Mouse (Mus musculus) midbrain, embryonic 14.5 days (tissue): Measurements from ENCODE around the gene Kcnip1. TPM values are rescaled to one million over a fixed set of nuclear protein-coding genes. Genes with fewer than 3 reads are reported as not detected.

Experiments used
- ATAC-seq: fragments of 200-750 bp; cut with Nextera tagmentation; 2 replicates; pipeline ENCODE4 v1.8.0; 2017; ENCODE audit warnings: moderate number of reproducible peaks, moderate library complexity; ENCODE audit not compliant: low FRiP score, low TSS enrichment
- DNase-seq: peaks from one replicate; pipeline ENCODE4 v3.0.0-alpha.2; 2015
- H3K27ac ChIP-seq: fragments of 300-500 bp; sonication (generic); replicated peaks from 2 replicates; pipeline ENCODE4 v1.5.1; 2014; ENCODE audit warnings: mild to moderate bottlenecking, low read depth, low read length, moderate library complexity
- H3K27me3 ChIP-seq: fragments of 300-500 bp; sonication (generic); 2 replicates; pipeline ENCODE4 v1.6.1; 2014; ENCODE audit warnings: low read length, control low read depth, mixed read lengths; ENCODE audit not compliant: control insufficient read depth, insufficient read depth
- H3K36me3 ChIP-seq: fragments of 300-500 bp; sonication (generic); 2 replicates; pipeline ENCODE4 v1.6.1; 2014; ENCODE audit warnings: low read length, control low read depth; ENCODE audit not compliant: control insufficient read depth, insufficient read depth
- H3K4me1 ChIP-seq: fragments of 300-500 bp; sonication (generic); 2 replicates; pipeline ENCODE4 v1.6.1; 2014; ENCODE audit warnings: mild to moderate bottlenecking, antibody characterized with exemption, low read length, control low read depth; ENCODE audit not compliant: control insufficient read depth, insufficient read depth
- H3K4me2 ChIP-seq: fragments of 300-500 bp; sonication (generic); 2 replicates; pipeline ENCODE4 v1.6.1; 2014; ENCODE audit warnings: mild to moderate bottlenecking, low read length, moderate library complexity
- H3K4me3 ChIP-seq: fragments of 300-500 bp; sonication (generic); replicated peaks from 2 replicates; pipeline ENCODE4 v1.5.1; 2014; ENCODE audit warnings: low read depth, low read length
- H3K9ac ChIP-seq: fragments of 300-500 bp; sonication (generic); replicated peaks from 2 replicates; pipeline ENCODE4 v1.6.1; 2014; ENCODE audit warnings: mild to moderate bottlenecking, low read length, moderate library complexity
- H3K9me3 ChIP-seq: fragments of 300-500 bp; sonication (generic); 2 replicates; pipeline ENCODE4 v1.6.1; 2016; ENCODE audit warnings: low read length, control low read depth, mixed read lengths; ENCODE audit not compliant: control insufficient read depth
- WGBS: fragments of 180-500 bp; shearing (Covaris S2); extraction: QIAGEN DNeasy Blood & Tissue Kit; methylation state at CpG from one replicate; pipeline ENCODE4 v1.1.7; 2014; 5-methylcytosine and 5-hydroxymethylcytosine counted together
- polyA plus RNA-seq: library from polyadenylated mRNA; unstranded; fragments of >200 nt; fragmentation: Nextera tagmentation; extraction: Ambion mirVana; gene quantifications from 2 replicates; pipeline ENCODE4 v1.2.1, GENCODE M21; 2014

Kcnip1 gene
- polyA plus RNA-seq, 1 experiment from 2014 or later = 76.5 TPM

DNA sequence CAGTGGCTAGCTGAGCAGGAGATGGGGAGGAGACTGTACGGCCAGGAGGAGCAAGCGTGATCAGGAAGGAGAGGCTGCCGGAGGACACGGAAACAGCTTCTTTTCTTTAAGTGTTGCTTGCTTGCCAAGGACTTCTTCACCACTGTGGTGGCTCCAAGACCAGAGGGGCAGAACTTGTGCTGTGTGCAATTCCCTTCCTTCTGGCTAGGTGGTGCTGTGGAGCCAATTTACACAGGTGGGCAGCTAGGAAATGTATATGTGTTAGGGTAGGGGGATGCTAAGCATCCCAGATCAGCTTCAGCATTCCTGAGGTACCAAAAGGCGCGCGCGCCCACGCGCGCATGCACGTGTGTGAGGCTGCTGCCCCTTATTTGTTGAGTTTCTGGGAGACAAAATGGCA lies 243.5 kb downstream of the Kcnip1 start:
- no peaks in the 10 kb centered on the region for H3K27me3 ChIP-seq
- DNase-seq = no peak
- WGBS = 96% methylated on average over 12 of the region's 12 CpGs

GRCm38 (mm10) chr11:33748754-33749153 lies 244.2 kb downstream of the Kcnip1 start:
- H3K36me3 ChIP-seq = no peaks in the 10 kb centered on the region
- no peak overlapping the region for H3K9ac ChIP-seq
- no peak overlapping the region for H3K27ac ChIP-seq
- no peak overlapping the region for H3K4me2 ChIP-seq
- no peaks in the 10 kb centered on the region for H3K27me3 ChIP-seq
- H3K4me3 ChIP-seq = no peak overlapping the region
- ATAC-seq (no peak), DNase-seq (no peak)
- peaks cover 7% of the 10 kb centered on the region; the same call in 1 of the 2 replicates for H3K4me1 ChIP-seq
- no peaks in the 10 kb centered on the region for H3K9me3 ChIP-seq
- 93% methylated on average over 5 of the region's 5 CpGs for WGBS

More for the DNA sequence above, 243.5 kb downstream of the Kcnip1 start:
- Histone ChIP-seq H3K4me3 (no peak overlapping the region), H3K9me3 (no peaks in the 10 kb centered on the region), H3K36me3 (no peaks in the 10 kb centered on the region), H3K4me1 (peaks cover 5% of the 10 kb centered on the region; the same call in 1 of the 2 replicates), H3K4me2 (no peak overlapping the region), H3K9ac (no peak overlapping the region), H3K27ac (no peak overlapping the region)
- no peak for ATAC-seq

- Histone ChIP-seq H3K27ac (no peak overlapping the region), H3K4me3 (no peak overlapping the region), H3K4me1 (peaks cover 7% of the 10 kb centered on the region; the same call in 1 of the 2 replicates), H3K36me3 (no peaks in the 10 kb centered on the region), H3K9me3 (no peaks in the 10 kb centered on the region), H3K4me2 (no peak overlapping the region), H3K27me3 (no peaks in the 10 kb centered on the region), H3K9ac (no peak overlapping the region)
- DNase-seq (no peak), ATAC-seq (no peak)
- 75% methylated on average over 5 of the region's 5 CpGs for WGBS
Measured at GRCm38 (mm10) chr11:33747402-33747955, 245.5 kb downstream of the Kcnip1 start.

- H3K27ac ChIP-seq = no peak overlapping the region
- no peak overlapping the region for H3K4me3 ChIP-seq
- no peaks in the 10 kb centered on the region for H3K9me3 ChIP-seq
- H3K27me3 ChIP-seq = no peaks in the 10 kb centered on the region
- DNase-seq = no peak
- 0 out of 2 replicates have a peak, but pooled peaks cover 10% of the 10 kb centered on the region for H3K4me1 ChIP-seq
- H3K36me3 ChIP-seq = no peaks in the 10 kb centered on the region
- WGBS = 93% methylated on average over 3 of the region's 3 CpGs
- H3K4me2 ChIP-seq = no peak overlapping the region
- no peak overlapping the region for H3K9ac ChIP-seq
- ATAC-seq = no peak
Measured at GRCm38 (mm10) chr11:33746402-33746801, 246.6 kb downstream of the Kcnip1 start.

DNA sequence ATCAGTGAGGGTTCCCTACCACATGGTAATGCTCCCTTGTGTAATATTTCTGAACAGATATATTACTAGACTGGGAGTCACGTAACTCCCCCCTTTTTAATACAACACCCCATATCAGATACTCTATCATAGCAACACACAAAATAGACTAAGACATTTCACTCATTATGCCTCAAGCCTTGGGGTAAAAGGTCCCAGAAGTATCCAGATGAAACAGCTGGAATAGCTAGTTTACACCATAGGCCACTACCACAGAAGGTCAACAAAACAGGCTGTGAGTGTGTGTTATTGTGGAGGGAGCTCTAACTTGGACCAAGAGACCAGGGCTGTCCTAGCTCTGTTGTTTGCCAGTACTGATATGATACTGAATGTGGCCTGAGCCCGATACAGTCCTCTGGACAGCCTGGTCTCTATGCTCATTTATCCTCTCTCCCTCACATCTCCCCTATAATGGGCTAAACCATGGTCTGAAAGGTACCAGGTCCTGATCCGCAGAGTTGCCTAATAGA lies 247.1 kb downstream of the Kcnip1 start:
- Histone ChIP-seq H3K36me3 (no peaks in the 10 kb centered on the region), H3K4me3 (no peak overlapping the region), H3K9me3 (no peaks in the 10 kb centered on the region), H3K4me2 (no peak overlapping the region), H3K4me1 (0 out of 2 replicates have a peak, but pooled peaks cover 10% of the 10 kb centered on the region), H3K27me3 (no peaks in the 10 kb centered on the region), H3K27ac (no peak overlapping the region), H3K9ac (no peak overlapping the region)
- DNase-seq = no peak
- ATAC-seq = no peak
- WGBS = 92% methylated on average over 3 of the region's 3 CpGs

DNA sequence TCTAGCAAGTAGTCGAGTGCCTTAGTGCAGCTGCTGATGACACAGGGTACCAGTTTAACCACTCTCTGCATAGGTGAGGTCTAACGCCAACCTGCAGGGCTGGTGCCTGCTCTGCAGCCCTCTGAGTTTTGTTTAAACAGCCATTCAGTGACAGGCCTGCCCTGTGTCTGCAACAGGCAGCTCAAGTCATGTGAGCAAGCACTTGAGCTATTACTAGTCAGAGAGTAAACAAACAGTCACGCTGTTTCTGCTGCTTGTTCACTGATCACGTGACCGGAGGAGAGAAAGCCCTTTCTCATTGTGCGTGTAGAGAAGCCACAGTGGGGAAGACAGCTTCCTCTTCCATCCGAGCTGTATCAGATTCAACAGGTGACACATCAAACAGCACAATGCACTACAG lies 248.5 kb downstream of the Kcnip1 start:
- no peak overlapping the region for H3K4me2 ChIP-seq
- peak; percentile 51 for DNase-seq
- no peak overlapping the region for H3K9ac ChIP-seq
- H3K27me3 ChIP-seq = no peaks in the 10 kb centered on the region
- H3K4me1 ChIP-seq = 0 out of 2 replicates have a peak, but pooled peaks cover 10% of the 10 kb centered on the region
- 0 out of 2 replicates have a peak, but pooled peaks have one; percentile 29 for ATAC-seq
- H3K27ac ChIP-seq = no peak overlapping the region
- no peaks in the 10 kb centered on the region for H3K36me3 ChIP-seq
- 57% methylated on average over 7 of the region's 7 CpGs for WGBS
- H3K9me3 ChIP-seq = no peaks in the 10 kb centered on the region
- H3K4me3 ChIP-seq = no peak overlapping the region

DNA sequence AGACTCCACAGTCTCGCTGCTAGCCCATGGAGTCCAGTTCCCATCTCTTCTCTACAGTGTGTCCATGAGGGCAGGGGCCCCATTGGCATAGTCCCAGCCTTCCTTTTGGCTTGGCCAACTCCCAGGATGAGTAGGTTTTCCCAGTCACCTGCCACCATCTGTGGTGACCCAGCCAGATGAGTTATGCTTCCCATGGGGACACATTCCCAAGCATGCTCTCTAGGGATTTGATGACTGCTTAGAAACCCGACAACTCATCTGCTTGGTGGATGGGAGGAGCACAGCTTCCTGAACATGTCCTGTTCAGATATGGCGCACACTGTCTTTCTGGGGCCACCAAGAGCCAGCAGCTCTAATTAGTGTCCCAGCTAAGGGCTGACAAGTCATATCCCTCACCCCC lies 252.8 kb downstream of the Kcnip1 start:
- Histone ChIP-seq H3K9ac (no peak overlapping the region), H3K4me2 (no peak overlapping the region), H3K9me3 (no peaks in the 10 kb centered on the region), H3K4me1 (0 out of 2 replicates have a peak, but pooled peaks cover 10% of the 10 kb centered on the region), H3K27me3 (no peaks in the 10 kb centered on the region), H3K4me3 (no peak overlapping the region), H3K36me3 (no peaks in the 10 kb centered on the region), H3K27ac (no peak overlapping the region)
- 90% methylated on average over 3 of the region's 3 CpGs for WGBS
- ATAC-seq (no peak), DNase-seq (no peak)

GRCm38 (mm10) chr11:33736426-33736825 lies 256.5 kb downstream of the Kcnip1 start:
- H3K4me1 ChIP-seq = no peaks in the 10 kb centered on the region
- H3K4me3 ChIP-seq = no peak overlapping the region
- H3K4me2 ChIP-seq = no peak overlapping the region
- DNase-seq = no peak
- H3K27ac ChIP-seq = no peak overlapping the region
- H3K9me3 ChIP-seq = no peaks in the 10 kb centered on the region
- WGBS = 69% methylated on average over 10 of the region's 10 CpGs
- no peak overlapping the region for H3K9ac ChIP-seq
- H3K27me3 ChIP-seq = no peaks in the 10 kb centered on the region
- no peak for ATAC-seq
- no peaks in the 10 kb centered on the region for H3K36me3 ChIP-seq

- DNase-seq = peak; percentile 93
Measured at GRCm38 (mm10) chr11:33733269-33733668, 259.7 kb downstream of the Kcnip1 start.

More at GRCm38 (mm10) chr11:33733269-33733668, 259.7 kb downstream of the Kcnip1 start:
- Histone ChIP-seq H3K36me3 (no peaks in the 10 kb centered on the region), H3K4me2 (no peak overlapping the region), H3K9ac (no peak overlapping the region), H3K27me3 (no peaks in the 10 kb centered on the region), H3K4me1 (no peaks in the 10 kb centered on the region), H3K9me3 (no peaks in the 10 kb centered on the region), H3K4me3 (no peak overlapping the region), H3K27ac (no peak overlapping the region)
- 6% methylated on average over 3 of the region's 3 CpGs for WGBS
- ATAC-seq = peak; percentile 34; the same call in 1 of the 2 replicates
